Mouse (Mus musculus) heart, embryonic 13.5 days (tissue): ENCODE data around the gene Slc12a3. TPM values are rescaled to one million over a fixed set of nuclear protein-coding genes. Genes with fewer than 3 reads are reported as not detected.

ENCODE experiments used
- ATAC-seq: fragments of 200-750 bp; cut with Nextera tagmentation; 2 replicates; pipeline ENCODE4 v1.8.0; 2017; ENCODE audit warnings: moderate TSS enrichment; ENCODE audit not compliant: insufficient number of reproducible peaks, low FRiP score, low TSS enrichment; ENCODE audit errors: extremely low read depth
- H3K27ac ChIP-seq: fragments of 300-500 bp; sonication (generic); replicated peaks from 2 replicates; pipeline ENCODE4 v1.5.1; 2015; ENCODE audit warnings: moderate library complexity, mild to moderate bottlenecking, inconsistent platforms
- H3K27me3 ChIP-seq: fragments of 300-500 bp; sonication (generic); replicated peaks from 2 replicates; pipeline ENCODE4 v1.6.1; 2015; ENCODE audit warnings: mild to moderate bottlenecking, inconsistent platforms
- H3K36me3 ChIP-seq: fragments of 300-500 bp; sonication (generic); 2 replicates; pipeline ENCODE4 v1.6.1; 2015; ENCODE audit warnings: mild to moderate bottlenecking, inconsistent platforms
- H3K4me1 ChIP-seq: fragments of 300-500 bp; sonication (generic); 2 replicates; pipeline ENCODE4 v1.6.1; 2015; ENCODE audit warnings: inconsistent platforms
- H3K4me2 ChIP-seq: fragments of 300-500 bp; sonication (generic); 2 replicates; pipeline ENCODE4 v1.6.1; 2015; ENCODE audit warnings: inconsistent platforms, mild to moderate bottlenecking, moderate library complexity
- H3K4me3 ChIP-seq: fragments of 300-500 bp; sonication (generic); 2 replicates; pipeline ENCODE4 v1.5.1; 2015; ENCODE audit warnings: moderate library complexity, mild to moderate bottlenecking, inconsistent platforms
- H3K9ac ChIP-seq: fragments of 300-500 bp; sonication (generic); 2 replicates; pipeline ENCODE4 v1.6.1; 2015; ENCODE audit warnings: inconsistent platforms, mild to moderate bottlenecking, moderate library complexity
- H3K9me3 ChIP-seq: fragments of 300-500 bp; sonication (generic); 2 replicates; pipeline ENCODE4 v1.6.1; 2016; ENCODE audit warnings: inconsistent platforms
- WGBS: fragments of 180-500 bp; shearing (Covaris S2); methylation state at CpG from one replicate; pipeline ENCODE4 v1.1.7; 2015; ENCODE audit warnings: mixed read lengths; 5-methylcytosine and 5-hydroxymethylcytosine counted together
- polyA plus RNA-seq: library from polyadenylated mRNA; unstranded; fragments of >200 nt; fragmentation: Nextera tagmentation; extraction: Ambion mirVana; gene quantifications from 2 replicates; pipeline ENCODE4 v1.2.1, GENCODE M21; 2015

Gene Slc12a3
- polyA plus RNA-seq, 1 experiment from 2014 or later: not detected

DNA sequence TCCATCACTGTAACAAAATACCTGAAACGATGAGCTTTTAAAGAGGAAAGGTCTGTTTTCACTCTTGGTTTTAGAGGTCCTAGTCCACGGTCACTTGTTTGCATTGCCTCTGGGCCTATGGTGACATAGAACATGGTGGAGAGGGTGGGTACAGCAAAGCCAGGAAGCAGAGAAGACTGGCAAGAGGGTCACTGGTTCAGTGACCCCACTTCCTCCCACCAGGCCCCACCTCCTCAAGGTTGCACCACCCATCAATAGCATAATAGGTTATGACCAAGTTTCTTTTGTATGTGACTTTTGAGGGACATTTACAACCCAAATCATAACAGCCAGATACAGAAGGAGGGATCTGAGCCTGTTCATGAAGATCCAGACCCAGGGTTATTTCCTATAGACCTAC, 47.6 kb downstream of the Slc12a3 start:
- Histone ChIP-seq H3K36me3 (no peaks in the 10 kb centered on the region), H3K9ac (no peak overlapping the region), H3K4me1 (peaks cover 29% of the 10 kb centered on the region), H3K27ac (no peak overlapping the region), H3K27me3 (peaks cover 3% of the 10 kb centered on the region), H3K4me2 (no peak overlapping the region), H3K4me3 (no peak overlapping the region), H3K9me3 (no peaks in the 10 kb centered on the region)
- ATAC-seq: no peak
- 88% methylated on average over 2 of the region's 2 CpGs for WGBS

DNA sequence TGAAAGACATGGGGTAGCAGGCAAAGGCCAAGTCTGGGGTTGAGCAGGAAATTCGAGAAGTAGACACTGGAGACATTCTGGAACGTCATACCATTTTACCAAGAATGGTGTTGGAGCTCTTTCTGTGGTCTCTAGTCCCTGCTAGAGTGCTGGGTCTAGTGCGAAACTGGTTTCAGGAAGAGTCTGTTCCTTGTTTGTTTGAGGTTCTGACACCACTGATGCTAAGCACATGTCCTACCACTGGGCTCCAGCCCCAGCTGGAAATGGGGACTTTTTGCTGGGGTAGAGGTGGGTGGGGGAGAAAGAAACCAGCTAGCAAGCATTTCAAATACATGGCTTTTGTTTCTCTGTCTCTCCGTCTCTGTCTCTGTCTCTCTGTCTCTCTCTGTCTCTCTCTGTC, 48.0 kb downstream of the Slc12a3 start:
- no peaks in the 10 kb centered on the region for H3K36me3 ChIP-seq
- no peak overlapping the region for H3K4me3 ChIP-seq
- no peak overlapping the region for H3K27ac ChIP-seq
- no peak overlapping the region for H3K4me2 ChIP-seq
- no peak overlapping the region for H3K9ac ChIP-seq
- no peaks in the 10 kb centered on the region for H3K9me3 ChIP-seq
- 89% methylated on average over 4 of the region's 4 CpGs for WGBS
- no peak for ATAC-seq
- peaks cover 29% of the 10 kb centered on the region for H3K4me1 ChIP-seq
- peaks cover 3% of the 10 kb centered on the region for H3K27me3 ChIP-seq

DNA sequence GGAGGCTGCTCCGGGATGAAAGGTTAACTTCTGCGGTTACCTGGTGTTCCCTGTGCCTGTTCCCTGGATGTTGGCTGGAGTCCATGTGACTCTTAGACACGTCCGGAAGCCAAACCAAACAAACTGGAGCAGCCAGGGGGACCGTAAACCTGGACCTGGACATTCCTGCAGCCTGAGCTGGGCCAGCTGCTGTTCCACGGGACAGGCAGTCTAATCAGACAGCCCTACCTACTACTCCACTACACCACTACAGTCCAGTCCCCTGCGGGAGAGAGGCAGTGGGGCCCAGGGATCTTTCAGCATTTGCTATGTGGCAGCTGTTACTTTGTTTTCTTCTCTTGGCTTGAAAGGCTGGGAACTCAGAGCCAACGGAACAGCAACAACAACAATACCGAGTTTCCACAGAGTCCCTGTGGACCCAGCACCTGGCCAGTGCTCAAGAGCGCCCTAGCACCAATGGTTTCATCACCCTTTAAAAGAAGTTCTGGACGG, 48.8 kb downstream of the Slc12a3 start:
- Histone ChIP-seq H3K9me3 (no peaks in the 10 kb centered on the region), H3K27ac (peak overlapping the region; percentile 32), H3K9ac (no peak overlapping the region), H3K36me3 (no peaks in the 10 kb centered on the region), H3K4me1 (peaks cover 29% of the 10 kb centered on the region), H3K4me3 (no peak overlapping the region), H3K27me3 (peaks cover 3% of the 10 kb centered on the region), H3K4me2 (no peak overlapping the region)
- 56% methylated on average over 11 of the region's 11 CpGs for WGBS
- ATAC-seq: no peak

DNA sequence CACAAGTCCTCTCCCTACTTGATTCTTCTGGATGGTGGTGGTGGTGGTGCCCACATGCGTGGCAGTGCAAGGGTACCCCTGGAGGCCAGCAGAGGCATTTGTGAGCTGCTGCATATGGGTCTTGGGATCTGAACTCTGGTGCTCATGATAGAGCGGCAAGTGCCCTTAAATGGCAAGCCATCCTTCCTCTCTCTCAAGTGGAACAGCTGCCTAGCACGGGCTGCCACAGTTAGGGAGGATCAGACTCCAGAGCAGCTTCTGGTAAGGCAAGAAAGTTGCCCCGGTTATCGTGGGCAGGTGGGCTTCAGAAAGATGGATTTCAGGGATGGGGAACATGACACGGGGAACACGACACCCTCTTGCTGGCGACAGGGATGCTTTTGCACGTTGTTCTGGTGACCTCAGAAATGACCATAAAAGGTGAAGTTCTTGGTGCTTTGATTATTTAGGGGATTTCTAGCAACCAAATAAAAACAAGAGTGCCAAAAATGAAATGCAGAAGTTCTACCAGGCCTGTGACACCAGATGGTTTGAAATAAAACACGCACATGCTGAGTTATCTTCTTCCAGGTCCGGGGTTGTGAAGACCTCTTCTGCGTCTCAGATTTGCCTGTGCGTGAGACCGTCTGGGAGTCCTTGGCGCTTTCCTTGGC, 49.9 kb downstream of the Slc12a3 start:
- Histone ChIP-seq H3K27ac (no peak overlapping the region), H3K9ac (0 out of 2 replicates have a peak overlapping the region, but pooled peaks have one; percentile 14), H3K9me3 (no peaks in the 10 kb centered on the region), H3K4me2 (no peak overlapping the region), H3K36me3 (no peaks in the 10 kb centered on the region), H3K27me3 (peaks cover 3% of the 10 kb centered on the region), H3K4me1 (peaks cover 29% of the 10 kb centered on the region), H3K4me3 (no peak overlapping the region)
- 66% methylated on average over 15 of the region's 15 CpGs for WGBS
- no peak for ATAC-seq

DNA sequence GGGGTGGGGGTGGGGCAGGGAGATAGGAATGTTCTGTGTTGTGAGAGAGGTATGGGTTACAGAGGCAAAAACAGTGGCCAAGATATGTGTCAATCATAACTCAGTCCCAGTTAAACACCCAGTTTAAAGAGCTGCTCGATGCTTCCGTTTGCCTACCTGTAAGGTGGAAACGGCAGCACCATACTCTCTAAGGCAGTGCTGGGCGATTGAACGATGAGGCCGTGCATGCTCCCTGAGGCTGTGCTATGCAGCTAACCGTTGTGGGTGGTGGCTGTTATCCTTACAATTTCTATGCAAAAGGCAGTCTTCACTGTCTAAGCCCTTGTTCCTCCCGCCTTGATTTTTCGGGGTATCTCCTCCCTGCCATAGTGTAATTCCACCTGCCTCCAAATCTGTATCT, 50.7 kb downstream of the Slc12a3 start:
- no peak overlapping the region for H3K9ac ChIP-seq
- no peak overlapping the region for H3K27ac ChIP-seq
- no peak overlapping the region for H3K4me3 ChIP-seq
- no peaks in the 10 kb centered on the region for H3K36me3 ChIP-seq
- peaks cover 6% of the 10 kb centered on the region for H3K27me3 ChIP-seq
- H3K4me1 ChIP-seq: peaks cover 29% of the 10 kb centered on the region
- no peak for ATAC-seq
- H3K9me3 ChIP-seq: no peaks in the 10 kb centered on the region
- H3K4me2 ChIP-seq: no peak overlapping the region
- 85% methylated on average over 9 of the region's 9 CpGs for WGBS

DNA sequence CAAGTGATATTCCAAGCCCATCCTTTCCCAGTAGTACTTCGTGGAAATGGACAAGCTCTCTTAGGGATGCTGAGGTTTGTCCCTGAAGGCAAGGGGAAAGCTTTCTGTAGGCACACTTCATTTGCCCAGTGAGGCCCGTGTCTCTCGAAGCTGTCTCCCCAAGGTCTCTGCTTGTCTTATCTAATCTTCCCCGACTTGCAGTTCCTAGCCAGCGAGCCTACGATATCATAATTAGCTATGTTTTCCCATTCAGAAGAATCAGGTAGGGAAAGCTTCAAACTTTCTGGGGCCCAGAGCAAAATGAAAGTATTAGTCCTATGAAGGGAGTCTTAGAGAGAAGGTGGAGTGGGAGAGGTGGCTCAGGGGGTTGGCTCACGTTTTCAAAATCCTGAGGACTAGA, 55.2 kb downstream of the Slc12a3 start:
- Histone ChIP-seq H3K36me3 (peaks cover under 1% of the 10 kb centered on the region), H3K27me3 (peaks cover 7% of the 10 kb centered on the region; the same call in 1 of the 2 replicates), H3K27ac (no peak overlapping the region), H3K4me1 (peaks cover 17% of the 10 kb centered on the region), H3K4me2 (no peak overlapping the region), H3K9ac (no peak overlapping the region), H3K4me3 (no peak overlapping the region), H3K9me3 (no peaks in the 10 kb centered on the region)
- 62% methylated on average over 7 of the region's 7 CpGs for WGBS
- ATAC-seq: no peak

DNA sequence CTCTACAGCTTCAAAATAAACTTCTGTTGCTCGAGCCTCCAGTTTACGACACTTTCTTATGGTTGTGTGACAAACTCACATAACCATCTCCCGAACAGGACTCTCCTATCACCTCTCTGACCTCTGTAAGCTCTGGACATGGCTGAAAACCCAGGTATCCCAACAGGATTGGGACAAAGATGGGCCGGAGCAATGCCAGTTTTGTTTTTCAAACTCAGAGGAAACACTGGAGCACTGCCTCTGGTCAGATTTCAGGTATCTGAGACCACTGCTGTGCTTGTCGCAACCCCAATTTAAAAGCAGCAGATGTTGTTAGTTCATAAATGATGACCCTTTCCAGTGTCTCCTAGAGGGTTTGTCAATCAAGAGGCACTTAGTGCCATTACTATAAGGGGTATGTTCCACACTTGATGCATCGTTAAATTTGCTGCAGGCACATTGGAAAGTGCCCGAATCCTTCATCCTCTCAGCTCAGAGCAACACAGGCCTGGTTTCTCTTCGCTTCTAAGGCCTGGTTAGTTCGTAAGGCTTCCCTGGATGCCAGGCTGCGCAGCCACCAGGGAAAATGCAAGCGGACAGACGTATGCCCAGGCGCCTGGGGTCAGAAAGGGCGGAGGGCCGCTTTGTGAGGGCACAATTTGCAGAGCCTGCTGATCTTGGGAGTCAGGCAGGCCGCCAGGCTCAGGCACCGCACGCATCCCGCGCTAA, 56.7 kb downstream of the Slc12a3 start:
- peaks cover 16% of the 10 kb centered on the region for H3K4me1 ChIP-seq
- H3K9ac ChIP-seq: peak overlapping the region; percentile 95
- WGBS: 26% methylated on average over 20 of the region's 20 CpGs
- H3K4me3 ChIP-seq: peak overlapping the region; percentile 83
- H3K9me3 ChIP-seq: no peaks in the 10 kb centered on the region
- peaks cover 16% of the 10 kb centered on the region for H3K36me3 ChIP-seq
- peak overlapping the region; percentile 89 for H3K4me2 ChIP-seq
- peaks cover 7% of the 10 kb centered on the region; the same call in 1 of the 2 replicates for H3K27me3 ChIP-seq
- H3K27ac ChIP-seq: peak overlapping the region; percentile 94
- ATAC-seq: peak; percentile 1; the same call in 1 of the 2 replicates

DNA sequence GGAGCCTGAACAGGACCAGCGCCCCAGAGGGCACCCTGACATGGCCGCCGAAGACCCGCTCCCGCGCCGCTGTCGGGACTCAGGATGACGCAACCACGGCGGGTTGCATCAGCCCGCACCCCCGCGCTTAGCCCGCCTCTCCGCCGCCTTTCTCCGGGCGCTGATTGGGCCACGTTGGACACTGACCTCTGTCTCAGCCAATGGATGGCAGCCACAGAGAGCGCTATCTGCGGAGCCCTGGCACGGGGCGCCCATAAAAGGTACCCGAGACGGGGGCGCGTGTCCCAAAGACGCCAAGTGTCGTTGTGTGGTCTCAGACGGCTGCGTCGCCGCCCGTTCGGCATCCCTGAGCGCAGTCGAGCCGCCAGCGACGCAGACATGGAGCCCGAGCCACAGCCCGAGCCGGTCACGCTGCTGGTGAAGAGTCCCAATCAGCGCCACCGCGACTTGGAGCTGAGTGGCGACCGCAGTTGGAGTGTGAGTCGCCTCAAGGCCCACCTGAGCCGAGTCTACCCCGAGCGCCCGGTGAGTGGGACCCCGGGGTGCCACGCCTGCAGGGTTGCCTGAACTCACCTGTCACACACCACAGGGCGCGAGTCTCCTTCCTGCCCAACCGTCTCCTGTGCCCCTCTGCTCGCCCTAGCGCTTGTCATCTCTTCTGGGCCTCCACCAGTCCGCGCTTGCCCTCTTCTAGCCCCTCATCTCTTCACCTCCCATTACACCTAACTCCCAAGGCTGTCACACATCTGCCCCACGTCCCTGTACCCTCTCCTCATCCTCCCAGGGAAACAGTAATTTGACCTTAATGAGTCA, 57.4 kb downstream of the Slc12a3 start, which contains the start of gene Herpud1:
TSS of gene Herpud1 (plus strand) at position 225 of the 813 bp plus-strand sequence.
- Histone ChIP-seq H3K4me1 (peaks cover 16% of the 10 kb centered on the region), H3K36me3 (peaks cover 23% of the 10 kb centered on the region), H3K27ac (peak within 1 kb of the TSS; percentile 94), H3K9ac (peak within 1 kb of the TSS; percentile 95), H3K27me3 (peaks cover 5% of the 10 kb centered on the region; the same call in 1 of the 2 replicates), H3K4me3 (peak within 1 kb of the TSS; percentile 83), H3K9me3 (no peaks in the 10 kb centered on the region), H3K4me2 (peak within 1 kb of the TSS; percentile 89)
- ATAC-seq: peak; percentile 92
- under 1% methylated on average over 65 of the region's 65 CpGs for WGBS

DNA sequence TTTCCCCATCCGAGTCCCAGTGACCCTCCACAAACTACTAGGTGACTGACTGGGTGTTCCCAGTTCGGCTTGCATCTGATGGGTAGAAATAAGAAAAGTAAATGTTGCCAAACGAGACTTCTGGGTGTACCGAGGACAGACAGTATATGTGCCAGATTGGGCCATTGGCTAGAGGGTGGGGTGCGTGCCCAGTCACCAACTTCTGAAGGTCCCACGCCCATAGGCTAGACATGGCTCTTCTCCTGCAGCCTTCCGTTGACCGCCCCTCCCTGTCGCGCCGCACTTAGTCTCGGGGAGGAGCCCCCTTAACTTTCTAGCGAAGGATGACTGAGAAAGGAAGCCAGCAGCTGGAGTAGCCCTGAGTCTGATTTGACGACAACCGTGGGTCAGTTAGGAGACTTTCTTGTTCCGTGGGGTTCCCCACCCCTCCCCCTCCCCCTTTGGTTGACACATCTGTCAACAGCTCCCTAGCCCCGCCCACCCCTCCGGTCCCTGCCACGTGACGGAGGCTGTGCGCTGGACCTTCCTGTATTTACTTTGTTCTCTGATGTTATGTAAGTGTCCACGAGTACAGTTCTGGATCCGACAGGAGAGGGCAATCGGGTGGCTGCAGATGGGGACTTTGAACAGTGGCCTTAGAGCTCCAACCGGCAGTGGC, 58.2 kb downstream of the Slc12a3 start:
- H3K36me3 ChIP-seq: peaks cover 30% of the 10 kb centered on the region
- ATAC-seq: peak; percentile 75
- peak overlapping the region; percentile 94 for H3K27ac ChIP-seq
- H3K4me2 ChIP-seq: peak overlapping the region; percentile 89
- H3K9ac ChIP-seq: peak overlapping the region; percentile 95
- WGBS: under 1% methylated on average over 25 of the region's 25 CpGs
- H3K4me1 ChIP-seq: peaks cover 19% of the 10 kb centered on the region
- H3K27me3 ChIP-seq: peaks cover 3% of the 10 kb centered on the region; the same call in 1 of the 2 replicates
- peak overlapping the region; percentile 83 for H3K4me3 ChIP-seq
- no peaks in the 10 kb centered on the region for H3K9me3 ChIP-seq

DNA sequence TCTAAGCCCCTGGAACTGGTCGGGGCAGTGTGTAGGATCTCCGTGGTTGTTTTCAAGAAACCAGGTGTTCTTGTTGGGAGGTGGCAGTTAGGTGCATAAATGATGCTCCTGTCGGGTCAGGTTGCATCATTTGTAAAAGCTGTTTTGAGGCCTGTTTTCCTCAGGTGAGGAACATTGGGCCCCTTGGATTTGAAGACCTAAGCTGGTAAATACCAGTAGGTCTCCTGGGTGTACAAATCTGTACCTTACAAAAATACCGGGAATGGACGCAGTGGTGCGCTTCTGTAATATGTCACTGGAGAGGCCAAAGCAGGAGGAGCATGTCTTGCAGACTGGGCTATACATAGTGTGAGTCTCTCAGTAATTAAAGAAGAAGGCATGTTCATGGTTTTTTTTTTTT, 58.8 kb downstream of the Slc12a3 start:
- peak overlapping the region; percentile 89 for H3K4me2 ChIP-seq
- H3K27ac ChIP-seq: peak overlapping the region; percentile 94
- no peaks in the 10 kb centered on the region for H3K9me3 ChIP-seq
- H3K4me3 ChIP-seq: peak overlapping the region; percentile 83
- H3K4me1 ChIP-seq: peaks cover 24% of the 10 kb centered on the region
- 25% methylated on average over 6 of the region's 6 CpGs for WGBS
- 0 out of 2 replicates have a peak, but pooled peaks cover 3% of the 10 kb centered on the region for H3K27me3 ChIP-seq
- peak overlapping the region; percentile 95 for H3K9ac ChIP-seq
- H3K36me3 ChIP-seq: peaks cover 37% of the 10 kb centered on the region
- no peak for ATAC-seq
